Mouse (Mus musculus) thymus, postnatal 25 days (tissue): Measurements from ENCODE around the gene Olfr714.
"Not testable (repeated sequence)": the region's sequence is repeated elsewhere in the genome, so short reads cannot be mapped to it uniquely, and the experiment has no call there.

Source experiments
- DNase-seq: peaks from one replicate; pipeline ENCODE4 v3.0.0; 2022

Olfr714 gene

GRCm38 (mm10) chr7:107070681-107071080, at the start of gene Olfr714:
Olfr714 (plus strand) TSS chr7:107070981.
- DNase-seq = no peak

GRCm38 (mm10) chr7:107030874-107031273, 39.9 kb upstream of the Olfr714 start, which contains the start of gene Olfr713:
Olfr713 (plus strand) TSS chr7:107031174.
- DNase-seq = no peak

- DNase-seq = no peak
These were observed 30.7 kb upstream of the Olfr714 start for GRCm38 (mm10) chr7:107039934-107040563.

GRCm38 (mm10) chr7:107043136-107043535, 27.6 kb upstream of the Olfr714 start:
- DNase-seq = no peak

GRCm38 (mm10) chr7:107044407-107044806, 26.4 kb upstream of the Olfr714 start:
- no peak for DNase-seq

GRCm38 (mm10) chr7:107045833-107046232, 24.9 kb upstream of the Olfr714 start:
- peak; percentile 13 for DNase-seq

- no peak for DNase-seq
These were observed 23.2 kb upstream of the Olfr714 start for GRCm38 (mm10) chr7:107047578-107047977.

GRCm38 (mm10) chr7:107092920-107093319, 22.1 kb downstream of the Olfr714 start, which contains the start of gene Olfr17:
Olfr17 (plus strand) TSS chr7:107093220.
- no peak for DNase-seq

GRCm38 (mm10) chr7:107110269-107110668, 39.5 kb downstream of the Olfr714 start, which contains the start of gene Olfr715b:
Olfr715b (minus strand) TSS chr7:107110369.
- DNase-seq = not testable (repeated sequence)
